Mouse (Mus musculus) kidney, postnatal 4 days (tissue): ENCODE measurements around the gene Pcca.
A peak's percentile ranks its signal among the peaks of the same experiment; 100 is the strongest.
"Not testable (repeated sequence)": the region's sequence is repeated elsewhere in the genome, so short reads cannot be mapped to it uniquely, and the experiment has no call there.

ENCODE experiments used
- DNase-seq, 2 experiments: peaks; one replicate each; pipeline ENCODE4 v3.0.0; 2021; ENCODE audit warnings: mixed read lengths in 2 of 2

The Pcca gene

DNA sequence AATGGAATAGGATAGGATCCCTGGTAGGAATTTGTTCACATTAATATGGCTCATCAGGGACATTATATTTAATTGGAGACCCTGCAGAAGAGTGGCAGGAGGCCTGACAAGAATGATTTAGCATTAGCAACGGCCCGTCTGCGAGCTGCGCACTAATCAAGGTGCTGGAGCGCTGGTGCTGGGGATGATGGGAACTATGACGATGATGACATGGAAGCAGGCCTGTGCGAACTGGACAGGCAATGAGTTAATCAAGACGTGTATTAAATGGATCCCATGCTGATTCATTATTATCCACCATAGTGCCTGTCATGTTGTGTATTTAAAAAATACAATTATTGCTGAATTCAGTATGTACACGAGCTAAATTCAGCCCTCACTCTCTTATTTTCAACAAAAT is 36.7 kb downstream of the Pcca start:
- no peak for DNase-seq

DNA sequence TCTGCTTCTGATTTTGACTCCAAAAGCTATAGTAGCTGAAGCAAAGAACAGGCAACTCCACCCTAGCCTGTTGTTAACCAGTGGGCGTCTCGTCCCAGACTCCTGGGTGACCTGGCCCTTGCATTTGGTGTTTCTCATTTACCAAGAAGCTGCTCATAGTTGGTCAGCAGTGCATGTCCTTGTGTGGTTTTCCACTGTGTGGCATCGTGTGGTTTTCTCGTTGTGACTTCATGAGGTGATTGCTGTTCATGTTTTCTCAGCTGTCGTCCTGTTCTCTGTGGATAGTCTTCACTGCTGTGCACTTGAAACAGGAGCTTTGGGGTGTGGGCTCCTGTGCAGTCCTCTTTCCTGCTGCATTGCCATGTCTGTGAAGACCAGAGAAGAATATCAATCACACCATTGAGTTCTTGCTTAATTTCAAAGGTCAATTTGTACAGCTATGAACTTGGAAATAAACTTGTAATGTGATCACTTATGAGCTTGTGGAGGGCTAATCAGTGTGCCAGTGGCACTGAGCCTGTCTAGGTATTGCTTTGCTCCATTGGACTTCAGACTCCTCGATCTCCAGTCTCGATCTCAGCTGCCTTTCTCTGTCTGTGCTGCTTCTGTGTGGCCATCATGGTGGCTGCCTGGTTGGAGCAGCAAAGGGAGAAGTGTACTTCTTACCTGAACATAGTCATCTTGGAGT is 40.1 kb downstream of the Pcca start:
- DNase-seq: no peak

DNA sequence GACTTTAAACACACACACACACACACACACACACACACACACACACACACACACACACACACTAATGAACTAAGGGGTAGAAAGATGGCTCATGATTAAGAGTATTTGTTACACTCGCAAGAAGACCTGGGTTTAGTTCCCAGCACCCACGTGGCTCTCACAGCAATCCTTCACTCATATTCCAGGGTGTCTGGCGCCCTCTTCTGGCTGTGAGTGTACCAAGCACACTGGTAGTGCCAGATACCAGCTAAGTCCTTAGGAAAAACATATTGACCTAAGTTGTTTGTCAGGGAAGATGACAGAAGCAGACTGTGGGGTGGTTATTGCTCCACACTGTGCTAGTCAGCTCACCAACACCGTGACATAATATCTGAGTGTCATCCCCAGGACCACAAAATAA is 43.7 kb downstream of the Pcca start:
- DNase-seq: no peak

GRCm38 (mm10) chr14:122582057-122582456 is 47.9 kb downstream of the Pcca start:
- DNase-seq: no peak

DNA sequence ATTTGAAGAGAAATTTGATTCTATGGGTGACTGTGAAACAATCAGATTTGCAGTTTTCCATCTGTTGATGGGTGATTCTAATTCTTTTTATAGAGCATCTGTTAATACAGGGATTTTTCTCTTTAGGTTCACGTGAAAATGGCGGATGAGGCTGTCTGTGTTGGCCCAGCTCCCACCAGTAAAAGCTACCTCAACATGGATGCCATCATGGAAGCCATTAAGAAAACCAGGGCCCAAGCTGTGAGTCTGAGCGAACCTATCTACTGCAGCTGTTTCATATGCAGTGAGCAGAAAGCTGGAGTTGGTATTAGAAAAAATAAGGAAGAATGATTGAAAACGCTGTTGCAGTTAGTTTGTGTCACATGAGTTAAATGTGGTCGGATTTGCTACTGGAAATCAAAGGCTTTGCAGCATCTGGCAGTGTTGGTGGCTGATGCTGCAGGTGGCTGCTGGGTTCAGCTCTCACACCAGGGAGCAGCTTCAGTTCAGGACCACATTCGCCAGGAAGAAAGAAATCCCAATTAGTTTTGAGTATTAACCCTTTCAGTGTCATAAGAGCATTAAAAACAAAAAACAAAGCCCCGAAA is 48.5 kb downstream of the Pcca start:
- DNase-seq: no peak

GRCm38 (mm10) chr14:122584087-122584486 is 50.0 kb downstream of the Pcca start:
- not testable (repeated sequence) for DNase-seq

DNA sequence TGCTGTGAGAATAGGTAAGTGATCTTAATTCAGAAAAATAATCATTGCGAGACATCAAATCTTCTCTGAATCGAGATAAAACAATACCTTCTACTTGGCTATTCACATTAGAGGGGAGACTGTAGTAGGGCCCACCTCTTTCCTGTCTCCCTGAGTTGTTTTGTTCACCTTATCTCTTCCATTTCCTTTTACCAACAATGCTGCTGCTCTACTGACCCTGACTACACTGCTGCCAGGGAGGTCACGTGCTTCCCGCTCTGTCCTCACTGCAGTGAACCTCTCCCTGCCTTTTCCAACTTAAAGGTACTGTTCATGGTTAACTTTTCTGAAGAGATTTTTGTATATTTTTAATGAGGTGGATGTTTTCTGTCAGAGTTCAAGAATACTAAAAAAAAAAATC is 52.8 kb downstream of the Pcca start:
- DNase-seq: no peak

GRCm38 (mm10) chr14:122597534-122597933 is 63.4 kb downstream of the Pcca start:
- DNase-seq: no peak

DNA sequence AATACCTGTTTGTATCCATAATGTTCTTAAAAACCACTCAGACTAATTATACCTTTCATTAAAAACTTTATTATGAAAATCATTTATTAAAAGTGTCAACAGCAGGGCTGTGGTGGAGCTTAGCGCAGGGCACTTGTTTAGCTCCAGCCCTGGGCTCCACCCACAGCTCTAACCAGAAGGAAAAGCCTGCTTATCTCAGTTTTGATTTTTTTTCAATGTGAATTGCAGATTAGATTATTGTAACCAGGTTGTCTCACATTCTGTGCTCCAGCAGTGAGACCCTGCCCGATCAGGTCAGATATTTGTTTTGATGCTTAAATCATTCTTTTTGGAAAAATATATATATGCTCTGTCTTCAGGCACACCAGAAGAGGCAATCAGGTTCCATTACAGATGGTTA is 64.7 kb downstream of the Pcca start:
- DNase-seq: no peak

DNA sequence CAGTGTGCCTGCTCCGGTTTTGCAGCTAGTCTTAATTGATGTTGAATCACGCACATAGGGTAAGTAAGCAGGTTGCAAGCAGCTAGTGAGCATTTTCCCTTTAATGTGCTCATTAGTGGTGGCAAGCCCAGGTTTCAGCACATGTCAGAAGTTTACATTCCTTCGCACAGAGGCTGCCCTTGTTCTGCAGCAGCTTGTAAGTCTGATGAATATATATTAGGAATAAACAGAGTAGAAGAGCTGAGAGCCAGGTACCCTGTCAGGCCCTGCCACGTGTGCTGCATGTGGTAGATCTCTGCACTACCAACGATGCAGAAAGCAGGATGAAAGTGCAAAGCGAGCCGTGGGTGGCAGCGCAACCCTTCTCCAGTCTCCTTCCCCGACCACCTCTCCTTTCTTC is 65.7 kb downstream of the Pcca start:
- DNase-seq: peak; percentile 22 to 23

DNA sequence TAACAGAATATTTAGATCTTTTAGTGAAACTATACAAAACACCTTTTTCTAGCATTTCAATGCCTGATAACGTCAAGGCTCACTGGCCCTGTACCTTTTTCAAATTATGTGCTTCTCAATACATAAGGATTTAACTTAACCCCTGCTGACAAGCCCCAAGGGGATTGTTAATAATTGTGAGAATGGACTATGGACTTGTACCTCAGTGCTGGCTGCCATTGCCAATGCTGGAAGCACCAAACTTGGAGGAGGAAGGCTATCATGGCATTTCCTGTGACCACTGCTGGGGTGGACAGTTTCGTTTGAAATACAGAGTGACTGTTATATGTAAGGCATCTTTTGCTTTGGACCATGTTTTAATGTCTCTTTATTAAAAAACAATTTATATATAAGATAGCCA is 68.6 kb downstream of the Pcca start:
- peak in 1 of 2 experiments; percentile 9 for DNase-seq

DNA sequence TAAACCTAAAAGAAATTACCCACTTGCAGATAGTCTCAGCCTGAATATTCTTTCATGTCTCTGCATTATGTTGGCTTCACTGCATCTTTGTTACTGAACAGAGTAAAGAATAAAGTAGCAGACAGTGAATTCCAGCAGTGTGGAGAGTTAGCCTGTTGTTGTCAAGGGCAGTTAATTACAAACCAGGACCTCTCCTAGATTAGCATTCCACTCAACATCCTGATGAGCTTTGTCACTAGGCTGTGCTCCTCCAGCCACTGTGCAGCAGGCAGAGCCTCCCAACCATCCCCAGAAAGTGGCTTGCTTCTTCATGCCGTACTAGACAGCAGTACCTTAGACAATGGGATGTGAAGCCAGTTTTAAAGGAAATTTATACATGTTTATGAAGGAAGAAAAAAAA is 72.4 kb downstream of the Pcca start:
- DNase-seq: peak in 1 of 2 experiments; percentile 8

DNA sequence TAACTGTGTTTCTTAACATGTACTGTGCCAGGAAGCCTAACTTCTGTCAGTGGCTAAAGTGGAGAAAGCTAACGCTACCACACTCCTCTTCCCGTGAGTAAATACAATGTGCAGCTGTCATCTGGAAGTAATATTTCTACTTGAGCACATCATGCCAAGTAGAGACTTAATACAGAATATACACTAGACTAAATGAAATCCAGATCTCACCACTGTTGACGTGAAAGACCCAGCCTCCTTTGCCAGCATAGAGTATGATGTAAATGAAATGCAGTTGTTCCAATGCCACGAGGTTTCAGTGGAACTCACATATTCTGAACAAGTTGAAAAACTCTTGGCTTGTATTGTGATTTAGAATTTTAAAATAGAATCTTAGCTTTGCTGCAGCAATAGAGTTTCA is 73.3 kb downstream of the Pcca start:
- no peak for DNase-seq

DNA sequence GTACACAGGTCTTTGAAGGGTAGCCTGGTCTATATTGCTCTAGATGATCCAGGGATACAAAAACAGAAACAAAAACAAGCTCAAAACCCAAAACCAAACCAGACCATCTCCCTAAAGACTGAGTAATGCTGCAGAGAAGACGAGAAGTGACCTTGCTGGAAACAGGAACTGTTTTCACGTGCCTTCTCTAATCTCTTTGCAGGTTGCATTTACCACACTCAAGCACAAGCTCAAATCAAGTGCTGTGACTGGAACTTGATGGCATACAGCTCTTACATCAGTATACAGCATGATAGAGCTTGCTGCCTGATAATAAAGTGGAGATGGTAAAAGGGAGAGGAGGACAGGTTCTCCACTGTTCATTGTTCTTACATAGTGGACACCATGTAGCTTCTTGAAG is 74.2 kb downstream of the Pcca start:
- no peak for DNase-seq

- no peak for DNase-seq
Measured at GRCm38 (mm10) chr14:122611035-122611434, 76.9 kb downstream of the Pcca start.

- DNase-seq: no peak
Measured at GRCm38 (mm10) chr14:122612317-122612716, 78.2 kb downstream of the Pcca start.

- no peak for DNase-seq
Measured at GRCm38 (mm10) chr14:122617656-122618055, 83.5 kb downstream of the Pcca start.

GRCm38 (mm10) chr14:122633416-122633815 is 99.3 kb downstream of the Pcca start:
- DNase-seq: no peak

DNA sequence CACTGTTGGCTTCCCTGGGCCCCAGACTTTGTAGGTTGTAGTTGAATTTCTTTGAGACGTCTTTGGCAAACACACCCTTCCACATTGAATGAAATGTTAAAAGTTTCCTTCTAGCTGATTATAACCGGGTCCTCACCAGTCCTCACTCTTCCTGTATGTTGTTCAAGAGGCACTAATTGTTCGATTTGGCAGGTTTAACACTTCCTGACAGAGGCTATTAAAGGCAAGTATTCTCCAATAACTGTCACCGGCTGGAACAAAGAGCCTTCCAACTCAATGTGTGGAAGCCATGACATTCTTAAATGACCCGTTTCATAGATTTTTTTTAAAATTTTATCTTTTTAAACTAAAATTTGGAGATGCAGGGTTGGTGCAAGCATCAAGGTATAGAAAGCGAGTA is 102.5 kb downstream of the Pcca start:
- no peak for DNase-seq

DNA sequence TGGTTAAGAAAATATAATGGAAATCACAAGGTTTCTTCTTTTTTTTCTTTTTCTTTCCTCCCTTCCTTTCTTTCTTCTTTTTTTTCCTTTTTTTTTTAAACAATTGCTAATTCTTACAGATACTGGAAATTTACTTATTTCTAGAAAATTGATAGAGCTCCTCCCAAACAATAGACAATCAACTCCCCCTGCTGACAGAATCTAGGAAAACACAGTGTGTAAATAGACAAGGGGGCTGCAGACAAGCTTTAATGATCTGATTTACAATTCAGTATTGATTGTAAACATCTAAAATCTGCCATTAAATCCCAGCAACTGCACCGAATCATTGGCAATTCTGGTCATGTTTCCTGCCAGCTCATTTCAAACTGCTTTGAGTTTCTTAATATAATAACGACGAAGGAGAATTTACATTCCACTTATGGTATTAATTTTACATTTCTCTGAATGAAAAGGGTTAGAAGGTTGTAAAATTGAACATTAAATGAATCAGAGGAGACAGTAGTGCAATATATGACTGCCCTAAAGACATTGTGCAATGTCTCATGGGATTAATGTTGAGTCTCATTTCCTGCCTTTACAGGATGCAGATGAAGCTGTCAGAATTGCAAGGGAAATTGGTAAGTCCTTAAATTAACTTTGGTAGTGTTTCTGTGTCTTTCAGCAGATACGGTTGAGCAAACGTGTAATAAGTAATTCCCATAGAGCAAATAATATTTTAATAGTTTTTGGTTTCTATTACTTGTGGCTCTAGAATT is 103.9 kb downstream of the Pcca start:
- no peak for DNase-seq

DNA sequence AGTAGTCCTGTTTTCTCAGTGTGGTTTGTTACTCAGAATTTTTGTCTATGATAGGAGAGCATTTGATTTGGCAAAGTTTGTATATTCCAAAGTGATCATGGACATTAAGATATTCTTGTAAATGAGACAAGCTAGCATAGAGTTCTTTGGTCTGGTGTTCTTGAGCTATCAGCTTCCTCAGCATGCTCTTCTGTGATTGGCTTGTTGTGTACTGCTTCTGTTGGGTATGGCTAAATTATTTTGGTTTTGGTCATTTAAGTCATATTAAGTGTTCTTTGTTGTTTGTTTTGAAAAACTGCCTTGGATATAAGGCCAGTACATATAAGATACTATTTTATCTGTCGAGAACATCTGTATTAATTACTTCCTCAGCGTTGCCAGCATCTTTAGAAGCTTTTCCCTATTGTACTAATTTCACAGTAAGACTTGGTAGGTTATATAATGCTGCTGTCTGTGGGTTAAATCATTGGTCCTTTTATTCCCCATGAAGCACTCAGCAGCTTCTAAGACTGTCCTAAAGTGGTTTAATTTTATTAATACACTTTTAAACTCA is 105.1 kb downstream of the Pcca start:
- no peak for DNase-seq

- no peak for DNase-seq
Measured at GRCm38 (mm10) chr14:122642432-122642831, 108.3 kb downstream of the Pcca start.

GRCm38 (mm10) chr14:122648214-122648613 is 114.1 kb downstream of the Pcca start:
- DNase-seq: no peak
